Mouse (Mus musculus): ENCODE results near the gene Map3k14. TPM values are rescaled to one million over a fixed set of nuclear protein-coding genes. Genes with fewer than 3 reads are reported as not detected.

Map3k14 gene
- polyA plus RNA-seq, 1 experiment from 2014 or later, result 5.0 TPM

DNA sequence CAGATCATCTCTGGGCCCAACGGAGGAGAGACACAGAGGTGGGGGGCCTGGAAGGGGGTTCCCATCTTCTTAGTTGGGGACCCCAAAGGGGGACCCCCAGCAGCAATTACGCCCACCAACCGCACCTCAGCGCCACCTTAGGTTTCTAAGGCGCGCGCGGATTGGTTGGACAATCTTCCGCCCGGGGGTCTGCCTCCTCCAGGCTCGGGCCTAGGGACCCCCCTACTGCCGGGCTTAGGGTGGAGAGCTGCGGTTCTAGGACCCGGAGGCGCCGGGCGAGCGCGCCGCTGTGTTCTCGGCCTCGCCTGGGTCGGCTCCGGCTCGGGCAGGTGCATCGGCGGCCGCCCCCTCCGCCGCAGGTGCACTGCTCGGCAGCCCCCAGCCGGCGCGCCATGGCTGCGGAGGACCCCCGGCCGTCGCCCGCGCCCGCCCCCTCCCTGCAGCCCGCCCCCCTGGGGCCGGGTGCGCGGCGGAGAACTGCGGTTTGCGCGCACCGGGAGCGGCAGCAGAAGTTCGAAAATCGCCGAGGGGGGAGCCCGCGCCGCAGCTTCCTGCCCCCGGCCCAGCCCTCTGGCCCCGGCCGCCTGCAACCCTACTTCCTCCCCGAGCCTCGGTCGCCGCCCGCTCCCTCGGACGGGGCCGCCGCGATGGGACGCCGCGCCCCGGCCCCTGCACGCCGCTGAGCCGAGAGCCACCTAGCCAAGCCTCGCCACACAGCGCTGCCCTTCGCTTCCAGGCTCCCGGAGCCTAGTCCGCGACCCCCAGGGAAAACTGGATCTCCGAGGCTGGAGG lies 96.6 kb downstream of the Map3k14 start, which contains the start of gene Fmnl1:
Gene Fmnl1, plus strand, starts transcription at position 614 of the 792 bp plus-strand sequence.
- Histone ChIP-seq H3K27me3 (peaks cover 55% of the 10 kb centered on the region), H3K27ac (no peak within 1 kb of the TSS)

DNA sequence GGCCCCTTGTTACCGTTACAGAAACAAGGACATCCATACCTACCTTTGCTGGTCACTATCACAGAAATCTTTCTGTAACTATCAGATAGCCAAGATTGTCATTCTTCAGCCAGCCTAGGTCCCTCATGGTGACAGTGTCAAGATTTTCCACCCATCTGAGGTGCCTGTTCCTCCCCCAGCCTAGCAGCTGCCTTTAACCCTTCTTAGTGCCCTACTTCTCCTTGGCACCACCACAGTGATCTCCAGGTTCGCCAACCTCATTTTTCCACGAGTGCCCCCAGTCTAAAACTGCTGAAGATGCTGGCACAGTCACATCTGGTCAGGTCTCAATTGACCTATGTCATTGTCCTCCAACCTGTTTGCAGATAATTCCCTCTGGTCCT lies 97.2 kb downstream of the Map3k14 start:
- Histone ChIP-seq H3K4me2 (replicated peaks) (peak overlapping the region; percentile 85), H3K27ac (no peak overlapping the region), H3K9me3 (no peaks in the 10 kb centered on the region), H3K36me3 (no peaks in the 10 kb centered on the region), H3K9ac (replicated peaks) (peak overlapping the region; percentile 71), H3K27me3 (peaks cover 55% of the 10 kb centered on the region), H3K4me3 (replicated peaks) (peak overlapping the region; percentile 68), H3K4me1 (replicated peaks) (peaks cover 31% of the 10 kb centered on the region)
- ATAC-seq, result no peak
- 49% methylated on average over 3 of the region's 3 CpGs for WGBS

More for the DNA sequence above, 96.6 kb downstream of the Map3k14 start, which contains the start of gene Fmnl1:
- peaks cover 31% of the 10 kb centered on the region for H3K4me1 ChIP-seq (replicated peaks)
- peak within 1 kb of the TSS; percentile 71 for H3K9ac ChIP-seq (replicated peaks)
- ATAC-seq, result peak; percentile 88
- no peaks in the 10 kb centered on the region for H3K36me3 ChIP-seq
- H3K9me3 ChIP-seq, result no peaks in the 10 kb centered on the region
- WGBS, result under 1% methylated on average over 51 of the region's 84 CpGs
- peak within 1 kb of the TSS; percentile 68 for H3K4me3 ChIP-seq (replicated peaks)
- peak within 1 kb of the TSS; percentile 85 for H3K4me2 ChIP-seq (replicated peaks)

Other genes with a start within 250 kb of the Map3k14 start
- gene Nmt1, start 239.3 kb downstream of the Map3k14 start, polyA plus RNA-seq (2015; fragmentation: Nextera tagmentation; extraction: Ambion mirVana), result 45.2 and 49.9 TPM in 2 replicates
- 177 and 178 TPM in 2 replicates for gene Dcakd, start 239.1 kb downstream of the Map3k14 start, polyA plus RNA-seq (2015; fragmentation: Nextera tagmentation; extraction: Ambion mirVana)
- 0.99 and 1.1 TPM in 2 replicates for gene Plcd3, start 165.8 kb downstream of the Map3k14 start, polyA plus RNA-seq (2015; fragmentation: Nextera tagmentation; extraction: Ambion mirVana)
- 6.5 and 7.8 TPM in 2 replicates for gene Acbd4, start 165.8 kb downstream of the Map3k14 start, polyA plus RNA-seq (2015; fragmentation: Nextera tagmentation; extraction: Ambion mirVana)
- gene Hexim1, start 151.2 kb downstream of the Map3k14 start, polyA plus RNA-seq (2015; fragmentation: Nextera tagmentation; extraction: Ambion mirVana), result 3.5 and 3.9 TPM in 2 replicates
- gene Hexim2, start 135.0 kb downstream of the Map3k14 start, polyA plus RNA-seq (2015; fragmentation: Nextera tagmentation; extraction: Ambion mirVana), result 18.8 and 20.0 TPM in 2 replicates
- 1.7 and 3.7 TPM in 2 replicates for gene Fmnl1, start 96.4 kb downstream of the Map3k14 start, polyA plus RNA-seq (2015; fragmentation: Nextera tagmentation; extraction: Ambion mirVana)
- gene 1700023F06Rik, start 58.9 kb downstream of the Map3k14 start, polyA plus RNA-seq (2015; fragmentation: Nextera tagmentation; extraction: Ambion mirVana), result 0.70 and 0.71 TPM in 2 replicates
- 0.43 and 0.48 TPM in 2 replicates for gene Spata32, start 49.0 kb downstream of the Map3k14 start, polyA plus RNA-seq (2015; fragmentation: Nextera tagmentation; extraction: Ambion mirVana)
- gene Arhgap27, start 96.2 kb upstream of the Map3k14 start, polyA plus RNA-seq (2015; fragmentation: Nextera tagmentation; extraction: Ambion mirVana), result 1.7 and 2.6 TPM in 2 replicates
- 9.1 and 9.4 TPM in 2 replicates for gene Plekhm1, start 145.2 kb upstream of the Map3k14 start, polyA plus RNA-seq (2015; fragmentation: Nextera tagmentation; extraction: Ambion mirVana)
- gene Lrrc37a, start 237.1 kb upstream of the Map3k14 start, polyA plus RNA-seq (2015; fragmentation: Nextera tagmentation; extraction: Ambion mirVana), result not detected in 2 replicates

Measured in midbrain, embryonic 13.5 days (tissue).